1 mouse cellular context compared by ENCODE assay signal in the genomic region with DNA sequence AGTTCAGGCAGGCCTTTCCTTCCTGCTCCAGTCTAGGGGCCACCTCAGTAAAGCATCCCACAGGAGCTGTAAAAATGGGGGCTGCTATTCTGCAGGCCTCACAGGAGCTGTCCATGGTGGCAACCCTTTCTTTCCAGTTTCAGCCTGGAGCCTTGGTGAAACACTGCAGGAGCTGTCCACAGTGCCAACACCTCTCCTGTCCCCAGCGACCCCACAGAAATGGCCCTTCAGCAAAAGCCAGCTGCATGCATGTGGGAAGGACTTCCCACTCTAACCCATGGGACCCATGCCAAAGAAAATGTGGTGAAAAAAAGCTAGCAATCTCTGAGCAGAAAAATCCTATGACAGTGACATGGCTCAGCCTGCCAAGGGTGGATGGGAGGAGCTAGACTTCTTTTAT.
TF ChIP-seq lines count a peak whose summit lies in the region.

No protein-coding gene starts in this region.

TF ChIP-seq in myocyte, 11 proteins besides CTCF, POLR2A, EP300 and RAD21:
- TF ChIP-seq MYOG (IDR thresholded peaks at IDR 0.05; ENCODE audit: control insufficient read depth in 1 of 3, insufficient read depth in 1 of 3, insufficient read length in 2 of 3, low read depth in 2 of 3) (no peak), REST (IDR thresholded peaks at IDR 0.05; ENCODE audit: insufficient read depth, insufficient read length) (peak; percentile 86), MAX (IDR thresholded peaks at IDR 0.05; ENCODE audit: low read depth) (no peak), POLR2AphosphoS2 (IDR thresholded peaks at IDR 0.05; ENCODE audit: insufficient read length, low read depth) (no peak)
